Mouse (Mus musculus): Measurements from ENCODE around the gene Hpse.

Gene Hpse

GRCm38 (mm10) chr5:100635908-100636307 lies 83.6 kb downstream of the Hpse start:
- no peak for DNase-seq

- no peak for DNase-seq
Observed at GRCm38 (mm10) chr5:100634885-100635478, 84.5 kb downstream of the Hpse start.

- no peak for DNase-seq
Observed at GRCm38 (mm10) chr5:100632540-100633129, 86.9 kb downstream of the Hpse start.
